Mouse (Mus musculus) hindbrain, embryonic 15.5 days (tissue): ENCODE results near the gene Agpat4. TPM values are rescaled to one million over a fixed set of nuclear protein-coding genes. Genes with fewer than 3 reads are reported as not detected.

Experiments used
- ATAC-seq: fragments of 200-750 bp; cut with Nextera tagmentation; 2 replicates; pipeline ENCODE4 v1.8.0; 2017; ENCODE audit warnings: low read depth, moderate number of reproducible peaks, moderate TSS enrichment; ENCODE audit not compliant: low FRiP score
- H3K27ac ChIP-seq: fragments of 300-500 bp; sonication (generic); replicated peaks from 2 replicates; pipeline ENCODE4 v1.5.1; 2015; ENCODE audit warnings: mild to moderate bottlenecking, inconsistent platforms
- H3K27me3 ChIP-seq: fragments of 300-500 bp; sonication (generic); 2 replicates; pipeline ENCODE4 v1.6.1; 2015; ENCODE audit warnings: control low read depth, inconsistent platforms
- H3K36me3 ChIP-seq: fragments of 300-500 bp; sonication (generic); 2 replicates; pipeline ENCODE4 v1.6.1; 2015; ENCODE audit warnings: control low read depth, inconsistent platforms
- H3K4me1 ChIP-seq: fragments of 300-500 bp; sonication (generic); replicated peaks from 2 replicates; pipeline ENCODE4 v1.6.1; 2015; ENCODE audit warnings: control low read depth, inconsistent platforms
- H3K4me2 ChIP-seq: fragments of 300-500 bp; sonication (generic); 2 replicates; pipeline ENCODE4 v1.6.1; 2015; ENCODE audit warnings: moderate library complexity, mild to moderate bottlenecking, inconsistent platforms
- H3K4me3 ChIP-seq: fragments of 300-500 bp; sonication (generic); 2 replicates; pipeline ENCODE4 v1.5.1; 2015; ENCODE audit warnings: mild to moderate bottlenecking, inconsistent platforms
- H3K9ac ChIP-seq: fragments of 300-500 bp; sonication (generic); 2 replicates; pipeline ENCODE4 v1.6.1; 2015; ENCODE audit warnings: inconsistent platforms
- H3K9me3 ChIP-seq: fragments of 300-500 bp; sonication (generic); 2 replicates; pipeline ENCODE4 v1.6.1; 2016; ENCODE audit warnings: control low read depth, inconsistent platforms
- WGBS: fragments of 180-500 bp; shearing (Covaris S2); methylation state at CpG from one replicate; pipeline ENCODE4 v1.1.7; 2015; 5-methylcytosine and 5-hydroxymethylcytosine counted together
- polyA plus RNA-seq: library from polyadenylated mRNA; unstranded; fragments of >200 nt; fragmentation: Nextera tagmentation; extraction: Ambion mirVana; gene quantifications from 2 replicates; pipeline ENCODE4 v1.2.1, GENCODE M21; 2015

Agpat4 gene
- polyA plus RNA-seq, 1 experiment from 2014 or later, result 63.4 TPM

- Histone ChIP-seq H3K36me3 (peaks cover 18% of the 10 kb centered on the region), H3K27me3 (no peaks in the 10 kb centered on the region), H3K9ac (no peak overlapping the region), H3K9me3 (no peaks in the 10 kb centered on the region), H3K27ac (no peak overlapping the region), H3K4me3 (no peak overlapping the region), H3K4me2 (no peak overlapping the region), H3K4me1 (0 out of 2 replicates have a peak, but pooled peaks cover 5% of the 10 kb centered on the region)
- 88% methylated on average over 2 of the region's 2 CpGs for WGBS
- no peak for ATAC-seq
Measured at GRCm38 (mm10) chr17:12154260-12154659, 35.8 kb downstream of the Agpat4 start.

GRCm38 (mm10) chr17:12155236-12155635, 36.7 kb downstream of the Agpat4 start:
- peaks cover 18% of the 10 kb centered on the region for H3K36me3 ChIP-seq
- 84% methylated on average over 6 of the region's 6 CpGs for WGBS
- H3K9ac ChIP-seq, result no peak overlapping the region
- H3K4me3 ChIP-seq, result no peak overlapping the region
- H3K27ac ChIP-seq, result no peak overlapping the region
- no peak overlapping the region for H3K4me2 ChIP-seq
- ATAC-seq, result no peak
- H3K9me3 ChIP-seq, result no peaks in the 10 kb centered on the region
- 0 out of 2 replicates have a peak, but pooled peaks cover 5% of the 10 kb centered on the region for H3K4me1 ChIP-seq
- H3K27me3 ChIP-seq, result no peaks in the 10 kb centered on the region

GRCm38 (mm10) chr17:12155872-12156271, 37.4 kb downstream of the Agpat4 start:
- WGBS, result 64% methylated on average over 4 of the region's 4 CpGs
- Histone ChIP-seq H3K9ac (no peak overlapping the region), H3K27ac (no peak overlapping the region), H3K36me3 (peaks cover 18% of the 10 kb centered on the region), H3K4me3 (no peak overlapping the region), H3K4me2 (no peak overlapping the region), H3K27me3 (no peaks in the 10 kb centered on the region), H3K4me1 (0 out of 2 replicates have a peak, but pooled peaks cover 5% of the 10 kb centered on the region), H3K9me3 (no peaks in the 10 kb centered on the region)
- ATAC-seq, result no peak

- WGBS, result 47% methylated on average over 3 of the region's 3 CpGs
- no peak overlapping the region for H3K4me2 ChIP-seq
- no peak for ATAC-seq
- H3K9ac ChIP-seq, result no peak overlapping the region
- 0 out of 2 replicates have a peak, but pooled peaks cover 5% of the 10 kb centered on the region for H3K4me1 ChIP-seq
- H3K36me3 ChIP-seq, result peaks cover 18% of the 10 kb centered on the region
- no peaks in the 10 kb centered on the region for H3K27me3 ChIP-seq
- H3K9me3 ChIP-seq, result no peaks in the 10 kb centered on the region
- no peak overlapping the region for H3K27ac ChIP-seq
- H3K4me3 ChIP-seq, result no peak overlapping the region
Measured at GRCm38 (mm10) chr17:12156661-12157060, 38.2 kb downstream of the Agpat4 start.

- Histone ChIP-seq H3K4me3 (no peak overlapping the region), H3K36me3 (peaks cover 16% of the 10 kb centered on the region), H3K4me1 (0 out of 2 replicates have a peak, but pooled peaks cover 5% of the 10 kb centered on the region), H3K9ac (no peak overlapping the region), H3K4me2 (no peak overlapping the region), H3K9me3 (no peaks in the 10 kb centered on the region), H3K27ac (no peak overlapping the region), H3K27me3 (no peaks in the 10 kb centered on the region)
- WGBS, result 85% methylated on average over 2 of the region's 2 CpGs
- ATAC-seq, result no peak
Measured at GRCm38 (mm10) chr17:12157203-12157602, 38.7 kb downstream of the Agpat4 start.

GRCm38 (mm10) chr17:12159187-12160060, 40.9 kb downstream of the Agpat4 start:
- H3K9ac ChIP-seq, result no peak overlapping the region
- no peak for ATAC-seq
- no peaks in the 10 kb centered on the region for H3K36me3 ChIP-seq
- H3K4me1 ChIP-seq, result peaks cover 25% of the 10 kb centered on the region
- no peaks in the 10 kb centered on the region for H3K27me3 ChIP-seq
- no peak overlapping the region for H3K4me2 ChIP-seq
- H3K9me3 ChIP-seq, result no peaks in the 10 kb centered on the region
- WGBS, result 75% methylated on average over 16 of the region's 16 CpGs
- no peak overlapping the region for H3K4me3 ChIP-seq
- H3K27ac ChIP-seq, result no peak overlapping the region

- no peak for ATAC-seq
- no peaks in the 10 kb centered on the region for H3K27me3 ChIP-seq
- H3K9ac ChIP-seq, result no peak overlapping the region
- H3K27ac ChIP-seq, result no peak overlapping the region
- H3K4me1 ChIP-seq, result peaks cover 25% of the 10 kb centered on the region
- WGBS, result 92% methylated on average over 5 of the region's 5 CpGs
- H3K9me3 ChIP-seq, result no peaks in the 10 kb centered on the region
- H3K4me3 ChIP-seq, result no peak overlapping the region
- H3K36me3 ChIP-seq, result no peaks in the 10 kb centered on the region
- no peak overlapping the region for H3K4me2 ChIP-seq
Measured at GRCm38 (mm10) chr17:12160061-12160421, 41.5 kb downstream of the Agpat4 start.

GRCm38 (mm10) chr17:12160540-12160939, 42.0 kb downstream of the Agpat4 start:
- no peak for ATAC-seq
- no peak overlapping the region for H3K4me3 ChIP-seq

GRCm38 (mm10) chr17:12160984-12161764, 42.7 kb downstream of the Agpat4 start:
- peaks cover 22% of the 10 kb centered on the region for H3K4me1 ChIP-seq
- no peaks in the 10 kb centered on the region for H3K36me3 ChIP-seq
- H3K27me3 ChIP-seq, result no peaks in the 10 kb centered on the region
- no peak for ATAC-seq
- H3K9me3 ChIP-seq, result no peaks in the 10 kb centered on the region
- no peak overlapping the region for H3K4me2 ChIP-seq
- no peak overlapping the region for H3K27ac ChIP-seq
- H3K4me3 ChIP-seq, result no peak overlapping the region
- no peak overlapping the region for H3K9ac ChIP-seq
- 92% methylated on average over 13 of the region's 13 CpGs for WGBS

More at GRCm38 (mm10) chr17:12160540-12160939, 42.0 kb downstream of the Agpat4 start:
- Histone ChIP-seq H3K9ac (no peak overlapping the region), H3K4me2 (no peak overlapping the region), H3K27ac (no peak overlapping the region), H3K4me1 (peaks cover 25% of the 10 kb centered on the region), H3K36me3 (no peaks in the 10 kb centered on the region), H3K9me3 (no peaks in the 10 kb centered on the region), H3K27me3 (no peaks in the 10 kb centered on the region)
- WGBS, result 98% methylated on average over 2 of the region's 2 CpGs

GRCm38 (mm10) chr17:12161877-12162276, 43.4 kb downstream of the Agpat4 start:
- Histone ChIP-seq H3K4me1 (peaks cover 19% of the 10 kb centered on the region), H3K4me2 (no peak overlapping the region), H3K9ac (no peak overlapping the region), H3K27me3 (no peaks in the 10 kb centered on the region), H3K27ac (no peak overlapping the region), H3K4me3 (no peak overlapping the region), H3K36me3 (no peaks in the 10 kb centered on the region), H3K9me3 (no peaks in the 10 kb centered on the region)
- WGBS, result 91% methylated on average over 7 of the region's 7 CpGs
- no peak for ATAC-seq

GRCm38 (mm10) chr17:12162824-12163223, 44.3 kb downstream of the Agpat4 start:
- ATAC-seq, result no peak
- WGBS, result 53% methylated on average over 4 of the region's 4 CpGs
- Histone ChIP-seq H3K9me3 (no peaks in the 10 kb centered on the region), H3K27ac (no peak overlapping the region; the same call in 1 of the 2 replicates), H3K9ac (no peak overlapping the region), H3K4me1 (peaks cover 21% of the 10 kb centered on the region), H3K4me3 (no peak overlapping the region), H3K27me3 (no peaks in the 10 kb centered on the region), H3K4me2 (no peak overlapping the region), H3K36me3 (no peaks in the 10 kb centered on the region)

- Histone ChIP-seq H3K36me3 (no peaks in the 10 kb centered on the region), H3K4me1 (peaks cover 27% of the 10 kb centered on the region), H3K4me3 (no peak overlapping the region), H3K4me2 (no peak overlapping the region), H3K27ac (0 out of 2 replicates have a peak overlapping the region, but pooled peaks have one; percentile 10), H3K9me3 (no peaks in the 10 kb centered on the region), H3K9ac (no peak overlapping the region), H3K27me3 (no peaks in the 10 kb centered on the region)
- peak; percentile 36; the same call in 1 of the 2 replicates for ATAC-seq
- WGBS, result 47% methylated on average over 13 of the region's 13 CpGs
Measured at GRCm38 (mm10) chr17:12163403-12163802, 44.9 kb downstream of the Agpat4 start.
